In genomic region chr5:135630598-135630997, GRCm38 (mm10) we compare ENCODE assay signal across 8 mouse cellular contexts. TPM values are rescaled to one million over a fixed set of nuclear protein-coding genes. Genes with fewer than 3 reads are reported as not detected.
DNase-seq lines count a peak whose midpoint lies in the region; ATAC-seq and TF ChIP-seq lines count a peak whose summit lies in the region.

No protein-coding gene starts in this region.

- POLR2A ChIA-PET in Patski (lab: Charles Lee) = no interaction called here

- no peak overlapping the region for H3K4me3 ChIP-seq in limb, embryonic 11.5 days (ENCODE audit: low read depth, low read length)
- no peak overlapping the region for H3K4me3 ChIP-seq in limb, embryonic 10.5 days
- no peak overlapping the region for H3K4me3 ChIP-seq in hindbrain, postnatal 0 days (ENCODE audit: low read length)
- no peak overlapping the region for H3K4me3 ChIP-seq in lung, adult 2 months (replicated peaks; ENCODE audit: extremely low read depth, low read depth, low read length)

- 0 out of 2 replicates have a peak, but pooled peaks cover 2% of the 10 kb centered on the region for H3K4me1 ChIP-seq in limb, embryonic 11.5 days (ENCODE audit: control insufficient read depth, insufficient read depth, low read length)
- H3K4me1 ChIP-seq in limb, embryonic 10.5 days = peaks cover 7% of the 10 kb centered on the region
- no peaks in the 10 kb centered on the region for H3K4me1 ChIP-seq in hindbrain, postnatal 0 days (ENCODE audit: insufficient read depth, low read length)
- H3K4me1 ChIP-seq in lung, adult 2 months (ENCODE audit: control insufficient read depth, insufficient read depth, low read length) = peaks cover 2% of the 10 kb centered on the region; the same call in 1 of the 2 replicates

- in situ Hi-C loops in Patski (cut with MboI; ENCODE audit: low pct_unique_long_range_greater_than_20kb) = loop anchor here (5.0 kb wide), 1 partner anchor 57 kb away; no protein-coding TSS in a partner anchor

- CTCF ChIA-PET in Patski (lab: Charles Lee) = interaction anchor here (0.7 to 2.7 kb wide), 34 partner anchors 10 to 235 kb away, joined by 3 to 37 read pairs (median 4); partner anchors contain the start of gene Tmem120a

- no peak overlapping the region for H3K4me2 ChIP-seq in limb, embryonic 11.5 days (ENCODE audit: low read depth, severe bottlenecking)
- no peak overlapping the region for H3K4me2 ChIP-seq in hindbrain, postnatal 0 days (ENCODE audit: low read depth, low read length)

- no peaks in the 10 kb centered on the region for H3K9me3 ChIP-seq in limb, embryonic 11.5 days (ENCODE audit: control insufficient read depth, low read length)
- H3K9me3 ChIP-seq in limb, embryonic 10.5 days (replicated peaks) = no peaks in the 10 kb centered on the region
- no peaks in the 10 kb centered on the region for H3K9me3 ChIP-seq in hindbrain, postnatal 0 days (ENCODE audit: low read length)

- no peaks in the 10 kb centered on the region for H3K27me3 ChIP-seq in limb, embryonic 11.5 days (ENCODE audit: control insufficient read depth, insufficient read depth, low read length)
- H3K27me3 ChIP-seq in limb, embryonic 10.5 days (ENCODE audit: low read depth, poor library complexity, severe bottlenecking) = no peaks in the 10 kb centered on the region
- no peaks in the 10 kb centered on the region for H3K27me3 ChIP-seq in Patski
- H3K27me3 ChIP-seq in hindbrain, postnatal 0 days (ENCODE audit: insufficient read depth, low read length) = no peaks in the 10 kb centered on the region

- H3K9ac ChIP-seq in limb, embryonic 11.5 days (ENCODE audit: low read length) = no peak overlapping the region
- H3K9ac ChIP-seq in hindbrain, postnatal 0 days (replicated peaks; ENCODE audit: low read length) = no peak overlapping the region

- TF ChIP-seq CTCF in Patski (IDR thresholded peaks at IDR 0.05) = peak; percentile 75
- TF ChIP-seq CTCF in hindbrain, postnatal 0 days (IDR thresholded peaks at IDR 0.05; ENCODE audit: low read depth) = peak; percentile 80
- TF ChIP-seq CTCF in lung, adult 2 months (IDR thresholded peaks at IDR 0.05; ENCODE audit: insufficient read depth, low read length) = no peak

- 42% methylated on average over 3 of the region's 3 CpGs for WGBS in limb, embryonic 11.5 days
- WGBS in limb, embryonic 10.5 days = 35% methylated on average over 3 of the region's 3 CpGs
- WGBS in hindbrain, postnatal 0 days = 31% methylated on average over 3 of the region's 3 CpGs
- 8% methylated on average over 3 of the region's 3 CpGs for WGBS in lung, adult 2 months

- H3K27ac ChIP-seq in limb, embryonic 11.5 days (replicated peaks; ENCODE audit: low read depth, low read length) = no peak overlapping the region
- H3K27ac ChIP-seq in limb, embryonic 10.5 days = no peak overlapping the region
- H3K27ac ChIP-seq in hindbrain, postnatal 0 days = no peak overlapping the region

- no peak for ATAC-seq in limb, embryonic 11.5 days (ENCODE audit: insufficient number of reproducible peaks, low FRiP score, low TSS enrichment, low read depth)
- no peak for ATAC-seq in Patski
- no peak for ATAC-seq in hindbrain, postnatal 0 days
- no peak for ATAC-seq in frontal cortex, adult (ENCODE audit: low TSS enrichment)

- DNase-seq in limb, embryonic 11.5 days (ENCODE audit: low spot score) = peak; percentile 65
- DNase-seq in limb, embryonic 10.5 days (ENCODE audit: low spot score) = no peak
- DNase-seq in Patski (ENCODE audit: low read depth, low spot score) = no peak
- DNase-seq in cerebellum, adult 11-12 months = peak; percentile 26
- DNase-seq in hindbrain, postnatal 0 days (ENCODE audit: low spot score) = peak; percentile 79
- peak; percentile 52 for DNase-seq in lung, adult 2 months
- DNase-seq in spleen, postnatal 36 days (ENCODE audit: low spot score in 2 of 2) = peak; percentile 27 to 63

- no peak for TF ChIP-seq POLR2A in lung, adult 2 months (IDR thresholded peaks at IDR 0.05; ENCODE audit: borderline replicate concordance, extremely low read depth, low read depth, low read length)

- no peaks in the 10 kb centered on the region for H3K36me3 ChIP-seq in limb, embryonic 11.5 days (ENCODE audit: control insufficient read depth, insufficient read depth, low read length)
- peaks cover 8% of the 10 kb centered on the region for H3K36me3 ChIP-seq in limb, embryonic 10.5 days
- H3K36me3 ChIP-seq in hindbrain, postnatal 0 days (ENCODE audit: insufficient read depth, low read length) = no peaks in the 10 kb centered on the region

RNA-seq across cellular contexts. Expression of gene Rhbdd2, which starts 1.8 kb away (rescaled TPM):
- polyA plus RNA-seq in limb, embryonic 11.5 days (2014; fragmentation: Nextera tagmentation; extraction: Ambion mirVana) = 55.3 and 56.6 TPM in 2 replicates
- 61.4 and 62.5 TPM in 2 replicates for polyA plus RNA-seq in limb, embryonic 10.5 days (2016; fragmentation: Nextera tagmentation; extraction: Ambion mirVana)
- polyA plus RNA-seq in Patski (2021) = 36.7 TPM
- 29.1 and 34.2 TPM in 2 replicates for total RNA-seq in hindbrain, postnatal 0 days (2014; rRNA removed)
- 127 and 130 TPM in 2 replicates for polyA plus RNA-seq in hindbrain, postnatal 0 days (2015; fragmentation: Nextera tagmentation; extraction: Ambion mirVana)
- 39.9 and 50.7 TPM in 2 replicates for polyA plus RNA-seq in lung, adult 2 months (2012; rRNA removed)

RNA-seq across cellular contexts. Expression of gene Por, which starts 39.2 kb away (rescaled TPM):
- polyA plus RNA-seq in limb, embryonic 11.5 days (2014; fragmentation: Nextera tagmentation; extraction: Ambion mirVana) = 111 and 121 TPM in 2 replicates
- 166 and 179 TPM in 2 replicates for polyA plus RNA-seq in limb, embryonic 10.5 days (2016; fragmentation: Nextera tagmentation; extraction: Ambion mirVana)
- 98.3 TPM for polyA plus RNA-seq in Patski (2021)
- 71.7 and 71.8 TPM in 2 replicates for total RNA-seq in hindbrain, postnatal 0 days (2014; rRNA removed)
- polyA plus RNA-seq in hindbrain, postnatal 0 days (2015; fragmentation: Nextera tagmentation; extraction: Ambion mirVana) = 69.3 and 71.4 TPM in 2 replicates
- polyA plus RNA-seq in lung, adult 2 months (2012; rRNA removed) = 487 and 521 TPM in 2 replicates

RNA-seq across cellular contexts. Expression of gene Ccl24, which starts 57.7 kb away (rescaled TPM):
- 0.37 and 1.3 TPM in 2 replicates for polyA plus RNA-seq in limb, embryonic 11.5 days (2014; fragmentation: Nextera tagmentation; extraction: Ambion mirVana)
- polyA plus RNA-seq in limb, embryonic 10.5 days (2016; fragmentation: Nextera tagmentation; extraction: Ambion mirVana) = 0.54 TPM in 1 of 2 replicates, not detected in the other
- not detected for polyA plus RNA-seq in Patski (2021)
- 0.26 TPM in 1 of 2 replicates, not detected in the other for total RNA-seq in hindbrain, postnatal 0 days (2014; rRNA removed)
- polyA plus RNA-seq in hindbrain, postnatal 0 days (2015; fragmentation: Nextera tagmentation; extraction: Ambion mirVana) = 1.9 and 2.5 TPM in 2 replicates
- 1.6 and 1.8 TPM in 2 replicates for polyA plus RNA-seq in lung, adult 2 months (2012; rRNA removed)

Comparison
In these comparisons a context has a peak if more than half of its experiments do, and no peak if none do; other contexts are left out.
1. DNase-seq: peak in limb, embryonic 11.5 days (single experiment), cerebellum, adult 11-12 months (single experiment), hindbrain, postnatal 0 days (single experiment), lung, adult 2 months (single experiment) and spleen, postnatal 36 days (2 of 2); none in limb, embryonic 10.5 days (single experiment) and Patski (single experiment).